Comparison of ENCODE assay signal across 16 mouse cellular contexts in genomic region chr11:96893203-96893842, GRCm38 (mm10). TPM values are rescaled to one million over a fixed set of nuclear protein-coding genes. Genes with fewer than 3 reads are reported as not detected.
A peak's percentile ranks its signal among the peaks of the same experiment; 100 is the strongest.
DNase-seq lines count a peak whose midpoint lies in the region; ATAC-seq and TF ChIP-seq lines count a peak whose summit lies in the region.
"Had no signal": no experiment of that assay in that cellular context is flagged by ENCODE, and none has a peak within 500 bp of the region (broad histone marks: within the 10 kb centered on the region; RNA-seq: fewer than 3 reads in every experiment).

No protein-coding gene starts in this region.

- H3K27me3 ChIP-seq in neural tube, embryonic 15.5 days (replicated peaks): no peaks in the 10 kb centered on the region
- no peaks in the 10 kb centered on the region for H3K27me3 ChIP-seq in hindbrain, postnatal 0 days (ENCODE audit: insufficient read depth, low read length)
- H3K27me3 ChIP-seq in neural tube, embryonic 14.5 days (ENCODE audit: control insufficient read depth, insufficient read depth, low read length): no peaks in the 10 kb centered on the region
- H3K27me3 ChIP-seq: heart, embryonic 15.5 days; intestine, embryonic 15.5 days had no signal

- TF ChIP-seq CTCF in hindbrain, postnatal 0 days (IDR thresholded peaks at IDR 0.05; ENCODE audit: low read depth): no peak

- no peak overlapping the region for H3K27ac ChIP-seq in neural tube, embryonic 15.5 days (replicated peaks)
- no peak overlapping the region for H3K27ac ChIP-seq in hindbrain, postnatal 0 days
- H3K27ac ChIP-seq in neural tube, embryonic 14.5 days (ENCODE audit: low read depth, low read length): peak overlapping the region; percentile 58
- H3K27ac ChIP-seq: heart, embryonic 15.5 days; intestine, embryonic 15.5 days; liver, embryonic 13.5 days had no signal

- peak; percentile 47 for DNase-seq in embryo, embryonic 11 days
- DNase-seq in embryo, embryonic 10.5 days (ENCODE audit: low spot score): no peak
- DNase-seq in neural tube, embryonic 10.5 days (ENCODE audit: extremely low spot score, low spot score): peak; percentile 31
- DNase-seq in hindbrain, postnatal 0 days (ENCODE audit: low spot score): no peak
- no peak for DNase-seq in right cerebral cortex, adult 18-20 months
- no peak for DNase-seq in adipocyte (ENCODE audit: low spot score)
- DNase-seq: adrenal gland, postnatal 10 days; cerebellum, postnatal 36 days; liver, embryonic 13.5 days; lung, postnatal 14 days had no signal

- H3K9ac ChIP-seq in neural tube, embryonic 15.5 days (replicated peaks): no peak overlapping the region
- H3K9ac ChIP-seq in hindbrain, postnatal 0 days (replicated peaks; ENCODE audit: low read length): no peak overlapping the region
- H3K9ac ChIP-seq in neural tube, embryonic 14.5 days (replicated peaks; ENCODE audit: low read depth, low read length): 0 out of 2 replicates have a peak overlapping the region, but pooled peaks have one; percentile 7
- H3K9ac ChIP-seq: heart, embryonic 15.5 days; intestine, embryonic 15.5 days; liver, embryonic 13.5 days had no signal

- H3K4me1 ChIP-seq in neural tube, embryonic 15.5 days: peaks cover 25% of the 10 kb centered on the region
- H3K4me1 ChIP-seq in hindbrain, postnatal 0 days (ENCODE audit: insufficient read depth, low read length): 0 out of 2 replicates have a peak, but pooled peaks cover 7% of the 10 kb centered on the region
- peaks cover 14% of the 10 kb centered on the region; the same call in 1 of the 2 replicates for H3K4me1 ChIP-seq in neural tube, embryonic 14.5 days (ENCODE audit: control insufficient read depth, insufficient read depth, low read length)
- H3K4me1 ChIP-seq: heart, embryonic 15.5 days; intestine, embryonic 15.5 days; liver, embryonic 13.5 days had no signal

- H3K4me3 ChIP-seq in neural tube, embryonic 15.5 days (replicated peaks): no peak overlapping the region
- H3K4me3 ChIP-seq in hindbrain, postnatal 0 days (ENCODE audit: low read length): no peak overlapping the region
- no peak overlapping the region for H3K4me3 ChIP-seq in neural tube, embryonic 14.5 days (ENCODE audit: low read depth, low read length)
- H3K4me3 ChIP-seq: heart, embryonic 15.5 days; intestine, embryonic 15.5 days; liver, embryonic 13.5 days had no signal

- H3K36me3 ChIP-seq in neural tube, embryonic 15.5 days: no peaks in the 10 kb centered on the region
- no peaks in the 10 kb centered on the region for H3K36me3 ChIP-seq in hindbrain, postnatal 0 days (ENCODE audit: insufficient read depth, low read length)
- no peaks in the 10 kb centered on the region for H3K36me3 ChIP-seq in neural tube, embryonic 14.5 days (ENCODE audit: control insufficient read depth, insufficient read depth, low read length)
- H3K36me3 ChIP-seq: heart, embryonic 15.5 days; intestine, embryonic 15.5 days; liver, embryonic 13.5 days had no signal

- no peak for ATAC-seq in neural tube, embryonic 15.5 days (ENCODE audit: low FRiP score)
- ATAC-seq in hindbrain, postnatal 0 days: peak; percentile 49; the same call in 1 of the 2 replicates
- ATAC-seq in neural tube, embryonic 14.5 days (ENCODE audit: low read depth): no peak
- ATAC-seq: intestine, embryonic 15.5 days had no signal

- H3K4me2 ChIP-seq in neural tube, embryonic 15.5 days: no peak overlapping the region
- no peak overlapping the region for H3K4me2 ChIP-seq in hindbrain, postnatal 0 days (ENCODE audit: low read depth, low read length)
- no peak overlapping the region for H3K4me2 ChIP-seq in neural tube, embryonic 14.5 days (ENCODE audit: low read depth, low read length)
- H3K4me2 ChIP-seq: heart, embryonic 15.5 days; intestine, embryonic 15.5 days; liver, embryonic 13.5 days had no signal

- WGBS in neural tube, embryonic 15.5 days: 31% methylated on average over 11 of the region's 11 CpGs
- 22% methylated on average over 11 of the region's 11 CpGs for WGBS in hindbrain, postnatal 0 days
- 43% methylated on average over 11 of the region's 11 CpGs for WGBS in neural tube, embryonic 14.5 days

- no peaks in the 10 kb centered on the region for H3K9me3 ChIP-seq in neural tube, embryonic 15.5 days (replicated peaks)
- H3K9me3 ChIP-seq in hindbrain, postnatal 0 days (ENCODE audit: low read length): no peaks in the 10 kb centered on the region
- no peaks in the 10 kb centered on the region for H3K9me3 ChIP-seq in neural tube, embryonic 14.5 days (ENCODE audit: control insufficient read depth, low read length)
- H3K9me3 ChIP-seq: heart, embryonic 15.5 days; intestine, embryonic 15.5 days; liver, embryonic 13.5 days had no signal

RNA-seq across cellular contexts. Expression of gene Cdk5rap3, which starts 23.0 kb away (rescaled TPM):
- 82.4 and 85.7 TPM in 2 replicates for polyA plus RNA-seq in neural tube, embryonic 15.5 days (2015; fragmentation: Nextera tagmentation; extraction: Ambion mirVana)
- 44.9 and 56.5 TPM in 2 replicates for total RNA-seq in hindbrain, postnatal 0 days (2014; rRNA removed)
- polyA plus RNA-seq in hindbrain, postnatal 0 days (2015; fragmentation: Nextera tagmentation; extraction: Ambion mirVana): 77.1 and 87.8 TPM in 2 replicates
- 80.0 and 82.4 TPM in 2 replicates for polyA plus RNA-seq in neural tube, embryonic 14.5 days (2014; fragmentation: Nextera tagmentation; extraction: Ambion mirVana)

RNA-seq across cellular contexts. Expression of gene Prr15l, which starts 34.6 kb away (rescaled TPM):
- 0.47 and 5.2 TPM in 2 replicates for polyA plus RNA-seq in neural tube, embryonic 15.5 days (2015; fragmentation: Nextera tagmentation; extraction: Ambion mirVana)
- total RNA-seq in hindbrain, postnatal 0 days (2014; rRNA removed): 0.10 and 0.75 TPM in 2 replicates
- 0.19 and 0.71 TPM in 2 replicates for polyA plus RNA-seq in hindbrain, postnatal 0 days (2015; fragmentation: Nextera tagmentation; extraction: Ambion mirVana)
- 0.09 and 0.36 TPM in 2 replicates for polyA plus RNA-seq in neural tube, embryonic 14.5 days (2014; fragmentation: Nextera tagmentation; extraction: Ambion mirVana)
- total RNA-seq: gastrocnemius, adult 8-10 months; left cerebral cortex, postnatal 10 days had no signal

RNA-seq across cellular contexts. Expression of gene Copz2, which starts 43.7 kb away (rescaled TPM):
- polyA plus RNA-seq in neural tube, embryonic 15.5 days (2015; fragmentation: Nextera tagmentation; extraction: Ambion mirVana): 29.2 and 42.0 TPM in 2 replicates
- 6.3 and 12.6 TPM in 2 replicates for total RNA-seq in hindbrain, postnatal 0 days (2014; rRNA removed)
- polyA plus RNA-seq in hindbrain, postnatal 0 days (2015; fragmentation: Nextera tagmentation; extraction: Ambion mirVana): 26.4 and 28.1 TPM in 2 replicates
- 10.9 and 33.9 TPM in 2 replicates for polyA plus RNA-seq in neural tube, embryonic 14.5 days (2014; fragmentation: Nextera tagmentation; extraction: Ambion mirVana)

RNA-seq across cellular contexts. Expression of gene Pnpo, which starts 50.5 kb away (rescaled TPM):
- polyA plus RNA-seq in neural tube, embryonic 15.5 days (2015; fragmentation: Nextera tagmentation; extraction: Ambion mirVana): 30.8 and 35.8 TPM in 2 replicates
- 31.5 and 37.2 TPM in 2 replicates for total RNA-seq in hindbrain, postnatal 0 days (2014; rRNA removed)
- 37.3 and 38.3 TPM in 2 replicates for polyA plus RNA-seq in hindbrain, postnatal 0 days (2015; fragmentation: Nextera tagmentation; extraction: Ambion mirVana)
- polyA plus RNA-seq in neural tube, embryonic 14.5 days (2014; fragmentation: Nextera tagmentation; extraction: Ambion mirVana): 21.7 and 23.4 TPM in 2 replicates

Comparison
In these comparisons a context has a peak if more than half of its experiments do, and no peak if none do; other contexts are left out.
1. DNase-seq: peak in embryo, embryonic 11 days (single experiment) and neural tube, embryonic 10.5 days (single experiment); none in embryo, embryonic 10.5 days (single experiment), hindbrain, postnatal 0 days (single experiment), right cerebral cortex, adult 18-20 months (single experiment) and adipocyte (single experiment).